Mouse (Mus musculus) erythroblast, embryonic 14.5 days (primary cell): Measurements from ENCODE around the gene Ptchd4.

Source experiments
- GATA1 ChIP-seq: IDR thresholded peaks from 2 replicates; pipeline ENCODE4 v1.6.1; 2012; ENCODE audit warnings: low read length, inconsistent platforms, mixed read lengths
- TAL1 ChIP-seq: IDR thresholded peaks from 3 replicates; pipeline ENCODE4 v1.6.1; 2012; ENCODE audit warnings: low read length, inconsistent platforms, mixed read lengths

DNA sequence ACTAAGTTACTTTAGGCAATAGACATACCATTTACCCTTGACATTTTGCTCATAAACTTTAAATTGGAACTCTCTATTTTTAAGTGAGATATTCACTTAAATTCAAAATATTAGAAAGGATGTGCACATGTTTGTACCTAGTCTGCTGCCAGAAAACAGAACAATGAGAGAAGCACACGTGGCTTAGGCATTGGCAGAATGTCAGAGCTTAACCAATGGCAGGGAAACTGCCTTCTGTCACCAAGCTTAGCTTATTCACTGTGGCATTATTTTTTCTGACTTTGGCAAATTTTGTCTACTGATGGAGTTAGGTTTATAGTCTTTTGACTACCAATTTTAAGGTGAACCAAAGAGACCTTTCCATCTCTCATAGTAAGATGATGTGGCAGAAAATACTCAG, 31.4 kb upstream of the Ptchd4 start:
- no peak for TF ChIP-seq TAL1
- no peak for TF ChIP-seq GATA1
